Mouse (Mus musculus) CH12.LX (cell line): ENCODE measurements at regions not wholly inside any gene's neighbourhood (a gene's known extent, or its start where the extent isn't known, plus 50 kb on each side); places are given as distances from the start of the nearest gene placed in this dataset.

Experiments
- DNase-seq: peaks from one replicate; pipeline ENCODE4 v3.0.0-alpha.2; 2013; ENCODE audit errors: extremely low read depth
- H3K27ac ChIP-seq: 2 replicates; pipeline ENCODE4 v1.5.1; 2012; ENCODE audit warnings: low read depth, mild to moderate bottlenecking, control low read depth, moderate library complexity; ENCODE audit not compliant: insufficient read depth
- H3K27me3 ChIP-seq: replicated peaks from 2 replicates; pipeline ENCODE3; 2012; ENCODE audit warnings: inconsistent platforms
- H3K36me3 ChIP-seq, 2 experiments: replicated peaks in 1 of 2; 2 replicates each; pipeline versions ENCODE3 to v1.6.1; 2012; ENCODE audit warnings: inconsistent platforms in 1 of 2, low read length in 1 of 2, mild to moderate bottlenecking in 1 of 2, mixed read lengths in 1 of 2, moderate library complexity in 1 of 2; ENCODE audit not compliant: control insufficient read depth in 1 of 2, insufficient read depth in 1 of 2
- H3K4me1 ChIP-seq, 2 experiments: 2 replicates each; pipeline ENCODE4 v1.6.1; 2012; ENCODE audit warnings: inconsistent platforms in 1 of 2, moderate library complexity in 1 of 2; ENCODE audit not compliant: insufficient read depth in 2 of 2, control insufficient read depth in 1 of 2
- H3K4me2 ChIP-seq: 2 replicates; pipeline ENCODE4 v1.6.1; 2012; ENCODE audit warnings: low read depth, mild to moderate bottlenecking, control low read depth; ENCODE audit not compliant: poor library complexity, insufficient read depth, severe bottlenecking
- H3K4me3 ChIP-seq, 3 experiments: fragments of 150-350 bp in 1 of 3; sonication (generic) in 1 of 3; replicated peaks in 1 of 3; 2 replicates each; pipeline versions ENCODE3 to v1.5.1; 2011 to 2012; ENCODE audit warnings: low read depth in 2 of 3, low read length in 2 of 3, mild to moderate bottlenecking in 2 of 3, moderate library complexity in 2 of 3, control low read depth in 1 of 3, improper control_type of control experiment in 1 of 3, inconsistent platforms in 1 of 3, mixed read lengths in 1 of 3; ENCODE audit not compliant: poor library complexity in 1 of 3
- H3K79me2 ChIP-seq: replicated peaks from 2 replicates; pipeline ENCODE4 v1.6.1; 2012; ENCODE audit warnings: mild to moderate bottlenecking, moderate library complexity; ENCODE audit not compliant: control insufficient read depth, poor library complexity, insufficient read depth, severe bottlenecking; ENCODE audit errors: extremely low read depth
- H3K9ac ChIP-seq: 2 replicates; pipeline ENCODE4 v1.6.1; 2012; ENCODE audit warnings: low read depth, mild to moderate bottlenecking, control low read depth, moderate library complexity; ENCODE audit not compliant: insufficient read depth
- H3K9me3 ChIP-seq: replicated peaks from 2 replicates; pipeline ENCODE3; 2012; ENCODE audit warnings: low read length, inconsistent platforms, mixed read lengths
- BHLHE40 ChIP-seq: IDR thresholded peaks from 2 replicates; pipeline ENCODE4 v1.6.1; 2011; ENCODE audit warnings: mild to moderate bottlenecking, low read depth, low read length, improper control_type of control experiment
- CHD2 ChIP-seq: IDR thresholded peaks from 2 replicates; pipeline ENCODE4 v1.6.1; 2011; ENCODE audit warnings: low read length, improper control_type of control experiment
- CTCF ChIP-seq, 2 experiments: IDR thresholded peaks in 1 of 2; conservative IDR thresholded peaks in 1 of 2; 2 replicates each; pipeline ENCODE4 v1.5.1; 2011 to 2012; ENCODE audit warnings: low read depth in 2 of 2, low read length in 2 of 2, improper control_type of control experiment in 1 of 2, inconsistent platforms in 1 of 2, mild to moderate bottlenecking in 1 of 2, moderate library complexity in 1 of 2
- E2F4 ChIP-seq: IDR thresholded peaks from 2 replicates; pipeline ENCODE4 v1.6.1; 2011; ENCODE audit warnings: low read depth, low read length, improper control_type of control experiment; ENCODE audit not compliant: insufficient replicate concordance
- EP300 ChIP-seq: IDR thresholded peaks from 2 replicates; pipeline ENCODE4 v1.6.1; 2011; ENCODE audit warnings: low read length, improper control_type of control experiment
- GABPA ChIP-seq: IDR thresholded peaks from 2 replicates; pipeline ENCODE4 v1.6.1; 2012; ENCODE audit warnings: low read depth, low read length, improper control_type of control experiment, inconsistent platforms; ENCODE audit not compliant: insufficient replicate concordance
- JUN ChIP-seq: IDR thresholded peaks from 2 replicates; pipeline ENCODE4 v1.6.1; 2011; ENCODE audit warnings: low read depth, mild to moderate bottlenecking, low read length, improper control_type of control experiment, moderate library complexity; ENCODE audit not compliant: insufficient read depth
- JUND ChIP-seq: conservative IDR thresholded peaks from 2 replicates; pipeline ENCODE4 v1.6.1; 2011; ENCODE audit warnings: low read depth, low read length, improper control_type of control experiment
- MAFK ChIP-seq: IDR thresholded peaks from 2 replicates; pipeline ENCODE4 v1.6.1; 2011; ENCODE audit warnings: low read length, improper control_type of control experiment; ENCODE audit not compliant: insufficient replicate concordance
- MAX ChIP-seq: IDR thresholded peaks from 2 replicates; pipeline ENCODE4 v1.6.1; 2011; ENCODE audit warnings: low read length, improper control_type of control experiment
- MAZ ChIP-seq: IDR thresholded peaks from 2 replicates; pipeline ENCODE4 v1.6.1; 2012; ENCODE audit warnings: low read depth, mild to moderate bottlenecking, inconsistent platforms, low read length, improper control_type of control experiment, moderate library complexity
- MEF2A ChIP-seq: IDR thresholded peaks from 2 replicates; pipeline ENCODE4 v1.6.1; 2014; ENCODE audit warnings: low read depth, mild to moderate bottlenecking, inconsistent platforms, low read length, improper control_type of control experiment, borderline replicate concordance
- MXI1 ChIP-seq: IDR thresholded peaks from 2 replicates; pipeline ENCODE4 v1.6.1; 2011; ENCODE audit warnings: mild to moderate bottlenecking, low read depth, low read length, improper control_type of control experiment
- NRF1 ChIP-seq: IDR thresholded peaks from 2 replicates; pipeline ENCODE4 v1.6.1; 2014; ENCODE audit warnings: low read depth, mild to moderate bottlenecking, inconsistent platforms, low read length, improper control_type of control experiment, moderate library complexity
- RAD21 ChIP-seq: IDR thresholded peaks from 2 replicates; pipeline ENCODE4 v1.6.1; 2011; ENCODE audit warnings: low read depth, mild to moderate bottlenecking, low read length, improper control_type of control experiment, moderate library complexity
- SIN3A ChIP-seq: IDR thresholded peaks from 2 replicates; pipeline ENCODE4 v1.6.1; 2012; ENCODE audit warnings: low read length, improper control_type of control experiment, inconsistent platforms
- SMC3 ChIP-seq: IDR thresholded peaks from 2 replicates; pipeline ENCODE4 v1.6.1; 2011; ENCODE audit warnings: low read depth, low read length, improper control_type of control experiment
- TBP ChIP-seq: conservative IDR thresholded peaks from 2 replicates; pipeline ENCODE4 v1.6.1; 2011; ENCODE audit warnings: low read depth, low read length, improper control_type of control experiment
- USF1 ChIP-seq: IDR thresholded peaks from 2 replicates; pipeline ENCODE4 v1.6.1; 2014; ENCODE audit warnings: low read depth, mild to moderate bottlenecking, inconsistent platforms, low read length, improper control_type of control experiment
- USF2 ChIP-seq: conservative IDR thresholded peaks from 2 replicates; pipeline ENCODE4 v1.6.1; 2011; ENCODE audit warnings: low read depth, low read length, improper control_type of control experiment
- ZKSCAN1 ChIP-seq: IDR thresholded peaks from 2 replicates; pipeline ENCODE4 v1.6.1; 2012; ENCODE audit warnings: low read depth, inconsistent platforms, low read length, improper control_type of control experiment, borderline replicate concordance
- dilution Hi-C: fragments of 300-500 bp; cut with MboI; formaldehyde crosslinking; loops from 2 replicates; pipeline ENCODE4 v1.14.3; 2020; ENCODE audit warnings: low sequenced_read_pairs; ENCODE audit not compliant: extremely low pct_unique_long_range_greater_than_20kb, extremely low pct_ligation_motif_present
- in situ Hi-C: fragments of 300-500 bp; cut with MboI; formaldehyde crosslinking; loops from 3 replicates; pipeline ENCODE4 v1.14.3; 2019; ENCODE audit warnings: low sequenced_read_pairs, low pct_ligation_motif_present, low pct_unique_long_range_greater_than_20kb, mixed read lengths

DNA sequence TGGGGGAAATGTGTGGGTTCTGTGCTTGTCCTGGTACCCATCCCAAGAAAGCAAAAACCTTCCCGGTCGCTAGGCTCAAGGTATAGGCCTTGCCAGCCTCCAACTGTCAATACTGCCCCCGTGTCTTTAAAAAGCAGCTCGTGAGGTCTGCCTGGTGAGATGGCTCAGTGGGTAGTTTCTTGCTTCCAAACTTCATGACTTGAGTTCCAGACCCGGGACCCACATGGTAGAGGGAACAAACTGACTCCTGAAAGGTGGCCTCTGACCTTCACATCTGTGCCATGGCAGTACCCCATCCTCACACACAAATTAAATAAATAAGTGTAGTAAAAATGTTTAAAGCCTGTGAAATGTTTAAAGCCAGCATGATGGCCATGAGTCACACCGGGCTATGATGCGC is 52.6 kb upstream of the Dlk1 start:
- no peaks in the 10 kb centered on the region for H3K79me2 ChIP-seq
- H3K4me2 ChIP-seq = no peak overlapping the region
- H3K9me3 ChIP-seq = peaks cover 90% of the 10 kb centered on the region
- TF ChIP-seq JUN (no peak), CHD2 (no peak), SMC3 (no peak), SIN3A (no peak), BHLHE40 (no peak), JUND (no peak), GABPA (no peak), RAD21 (no peak)
- TF ChIP-seq, all 38 proteins: peak for 0
- no peaks in the 10 kb centered on the region for H3K36me3 ChIP-seq
- no peak for DNase-seq
- dilution Hi-C loops = no loop called here
- in situ Hi-C loops = no loop called here
- H3K9ac ChIP-seq = no peak overlapping the region
- H3K4me1 ChIP-seq = no peaks in the 10 kb centered on the region
- no peak overlapping the region for H3K4me3 ChIP-seq
- H3K27ac ChIP-seq = no peak overlapping the region
- no peaks in the 10 kb centered on the region for H3K27me3 ChIP-seq

DNA sequence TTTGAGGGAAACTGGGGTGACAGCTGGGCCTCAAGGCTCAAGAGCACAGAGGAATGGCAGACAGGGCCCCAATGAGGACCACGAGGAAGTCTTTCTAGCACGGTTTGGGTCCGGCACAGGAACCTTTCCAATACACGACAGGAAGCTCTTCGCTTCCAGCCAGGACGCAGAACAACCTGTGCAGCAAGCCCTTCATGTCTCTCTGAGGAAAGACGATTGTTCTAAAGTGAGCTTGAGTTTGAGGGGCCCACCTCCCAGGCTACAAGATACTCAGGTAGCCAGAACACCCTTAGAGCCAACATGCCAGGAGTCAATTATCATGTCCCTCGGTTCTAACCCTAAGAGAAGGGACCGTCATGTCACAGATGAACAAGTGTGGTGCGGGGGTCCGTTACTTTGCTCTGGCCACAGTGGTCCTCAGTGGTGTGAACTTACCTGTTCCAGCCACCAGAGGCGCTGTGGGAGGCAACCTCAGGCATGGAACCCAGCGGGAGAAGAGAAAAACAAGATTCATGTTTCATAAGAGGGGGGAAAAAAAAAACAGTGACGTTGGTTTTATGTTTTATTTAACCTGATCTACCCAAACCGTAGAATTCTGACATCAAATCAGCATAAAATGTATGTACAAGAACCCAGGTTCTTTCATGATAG is 51.6 kb upstream of the Dlk1 start:
- Histone ChIP-seq H3K4me3 (no peak overlapping the region), H3K9me3 (peaks cover 91% of the 10 kb centered on the region), H3K36me3 (no peaks in the 10 kb centered on the region), H3K4me2 (no peak overlapping the region), H3K79me2 (no peaks in the 10 kb centered on the region), H3K4me1 (no peaks in the 10 kb centered on the region), H3K27me3 (no peaks in the 10 kb centered on the region), H3K27ac (no peak overlapping the region), H3K9ac (no peak overlapping the region)
- dilution Hi-C loops = no loop called here
- in situ Hi-C loops = no loop called here
- no peak for TF ChIP-seq MAFK
- TF ChIP-seq MEF2A = no peak
- TF ChIP-seq TBP = no peak
- no peak for TF ChIP-seq BHLHE40
- TF ChIP-seq SMC3 = no peak
- no peak for TF ChIP-seq MAZ
- no peak for TF ChIP-seq ZKSCAN1
- TF ChIP-seq RAD21 = no peak
- TF ChIP-seq CTCF (conservative IDR thresholded peaks at IDR 0.05 in 1 of 2, IDR thresholded peaks at IDR 0.05 in 1 of 2; ENCODE audit: low read depth in 2 of 2, low read length in 2 of 2) = no peak
- no peak for TF ChIP-seq USF2
- TF ChIP-seq USF1 = no peak
- no peak for TF ChIP-seq NRF1
- no peak for TF ChIP-seq E2F4
- TF ChIP-seq MXI1 = no peak
- no peak for TF ChIP-seq MAX
- no peak for TF ChIP-seq EP300
- DNase-seq = no peak
